Mouse (Mus musculus) MEL (cell line): ENCODE data around the gene Nos1. TPM values are rescaled to one million over a fixed set of nuclear protein-coding genes. Genes with fewer than 3 reads are reported as not detected.

Experiments used
- DNase-seq: peaks from one replicate; pipeline ENCODE4 v3.0.0; 2011; ENCODE audit warnings: low read depth, low spot score
- H3K27ac ChIP-seq: 2 replicates; pipeline ENCODE4 v1.5.1; 2012; ENCODE audit warnings: low read depth, mild to moderate bottlenecking, control low read depth, low read length, moderate library complexity; ENCODE audit not compliant: control insufficient read depth
- H3K27me3 ChIP-seq, 2 experiments: fragments of 150-350 bp in 1 of 2; sonication (generic) in 1 of 2; 2 replicates each; pipeline ENCODE4 v1.6.1; 2012; ENCODE audit warnings: low read length in 2 of 2, mild to moderate bottlenecking in 2 of 2, improper control_type of control experiment in 1 of 2, moderate library complexity in 1 of 2; ENCODE audit not compliant: insufficient read depth in 2 of 2, control insufficient read depth in 1 of 2
- H3K36me3 ChIP-seq, 2 experiments: 2 replicates each; pipeline ENCODE4 v1.6.1; 2012 to 2014; ENCODE audit warnings: low read length in 2 of 2, improper control_type of control experiment in 1 of 2, inconsistent platforms in 1 of 2, mild to moderate bottlenecking in 1 of 2; ENCODE audit not compliant: insufficient read depth in 2 of 2, control insufficient read depth in 1 of 2
- H3K4me1 ChIP-seq, 2 experiments: fragments of 150-350 bp in 1 of 2; sonication (generic) in 1 of 2; 2 replicates each; pipeline ENCODE4 v1.6.1; 2012; ENCODE audit warnings: low read length in 2 of 2, improper control_type of control experiment in 1 of 2, mild to moderate bottlenecking in 1 of 2; ENCODE audit not compliant: insufficient read depth in 2 of 2, control insufficient read depth in 1 of 2
- H3K4me3 ChIP-seq, 2 experiments: fragments of 150-350 bp in 1 of 2; sonication (generic) in 1 of 2; 2 replicates each; pipeline ENCODE4 v1.5.1; 2012; ENCODE audit warnings: low read depth in 2 of 2, low read length in 2 of 2, mild to moderate bottlenecking in 2 of 2, moderate library complexity in 2 of 2, control low read depth in 1 of 2, improper control_type of control experiment in 1 of 2; ENCODE audit not compliant: control insufficient read depth in 1 of 2, insufficient read depth in 1 of 2
- H3K79me2 ChIP-seq: 2 replicates; pipeline ENCODE4 v1.6.1; 2012; ENCODE audit warnings: mild to moderate bottlenecking, low read length, moderate library complexity; ENCODE audit not compliant: control insufficient read depth, poor library complexity, insufficient read depth
- H3K9ac ChIP-seq: 2 replicates; pipeline ENCODE4 v1.6.1; 2012; ENCODE audit warnings: low read depth, mild to moderate bottlenecking, control low read depth, low read length, moderate library complexity; ENCODE audit not compliant: control insufficient read depth, poor library complexity, severe bottlenecking
- H3K9me3 ChIP-seq: fragments of 150-350 bp; sonication (generic); replicated peaks from 2 replicates; pipeline ENCODE4 v1.6.1; 2012; ENCODE audit warnings: mild to moderate bottlenecking, low read length, improper control_type of control experiment, moderate library complexity; ENCODE audit not compliant: insufficient read depth
- BHLHE40 ChIP-seq: IDR thresholded peaks from 2 replicates; pipeline ENCODE4 v1.6.1; 2012; ENCODE audit warnings: low read depth, mild to moderate bottlenecking, inconsistent platforms, low read length, improper control_type of control experiment, borderline replicate concordance
- CHD1 ChIP-seq: IDR thresholded peaks from 2 replicates; pipeline ENCODE4 v1.6.1; 2012; ENCODE audit warnings: low read depth, mild to moderate bottlenecking, inconsistent platforms, low read length, improper control_type of control experiment
- CTCF ChIP-seq, 3 experiments: IDR thresholded peaks in 2 of 3; conservative IDR thresholded peaks in 1 of 3; 2 replicates each; pipeline ENCODE4 v1.5.1; 2011 to 2012; ENCODE audit warnings: low read length in 3 of 3, low read depth in 2 of 3, mild to moderate bottlenecking in 2 of 3, improper control_type of control experiment in 1 of 3, inconsistent platforms in 1 of 3, mixed read lengths in 1 of 3, moderate library complexity in 1 of 3; ENCODE audit not compliant: control insufficient read depth in 1 of 3, insufficient read depth in 1 of 3, poor library complexity in 1 of 3, severe bottlenecking in 1 of 3
- ELF1 ChIP-seq: IDR thresholded peaks from 2 replicates; pipeline ENCODE4 v1.6.1; 2014; ENCODE audit warnings: low read depth, mild to moderate bottlenecking, inconsistent platforms, low read length, improper control_type of control experiment, moderate library complexity
- ETS1 ChIP-seq: IDR thresholded peaks from 2 replicates; pipeline ENCODE4 v1.6.1; 2012; ENCODE audit warnings: low read depth, mild to moderate bottlenecking, inconsistent platforms, low read length, improper control_type of control experiment, moderate library complexity
- MAFK ChIP-seq: IDR thresholded peaks from 2 replicates; pipeline ENCODE4 v1.6.1; 2011; ENCODE audit warnings: low read depth, mild to moderate bottlenecking, low read length, improper control_type of control experiment, borderline replicate concordance
- MEF2A ChIP-seq: IDR thresholded peaks from 2 replicates; pipeline ENCODE4 v1.6.1; 2014; ENCODE audit warnings: low read depth, mild to moderate bottlenecking, inconsistent platforms, low read length, improper control_type of control experiment; ENCODE audit not compliant: poor library complexity, insufficient replicate concordance, severe bottlenecking; ENCODE audit errors: extremely low read depth
- POLR2AphosphoS2 ChIP-seq: IDR thresholded peaks from 2 replicates; pipeline ENCODE4 v1.6.1; 2011; ENCODE audit warnings: low read length, improper control_type of control experiment
- POLR2AphosphoS5 ChIP-seq: IDR thresholded peaks from 2 replicates; pipeline ENCODE4 v1.6.1; 2012; ENCODE audit warnings: low read depth, borderline replicate concordance, mild to moderate bottlenecking, inconsistent platforms, low read length, moderate library complexity, mixed read lengths
- RAD21 ChIP-seq: IDR thresholded peaks from 2 replicates; pipeline ENCODE4 v1.6.1; 2011; ENCODE audit warnings: mild to moderate bottlenecking, low read depth, low read length, improper control_type of control experiment
- SMC3 ChIP-seq: IDR thresholded peaks from 2 replicates; pipeline ENCODE4 v1.6.1; 2011; ENCODE audit warnings: low read depth, low read length, improper control_type of control experiment
- TBP ChIP-seq: IDR thresholded peaks from 2 replicates; pipeline ENCODE4 v1.8.0; 2011; ENCODE audit warnings: low read depth, low read length, improper control_type of control experiment
- TCF12 ChIP-seq: IDR thresholded peaks from 2 replicates; pipeline ENCODE4 v1.6.1; 2014; ENCODE audit warnings: low read depth, mild to moderate bottlenecking, inconsistent platforms, low read length, improper control_type of control experiment, moderate library complexity
- ZMIZ1 ChIP-seq: IDR thresholded peaks from 2 replicates; pipeline ENCODE4 v1.6.1; 2012; ENCODE audit warnings: low read depth, mild to moderate bottlenecking, inconsistent platforms, low read length, improper control_type of control experiment, moderate library complexity
- ZNF384 ChIP-seq: IDR thresholded peaks from 2 replicates; pipeline ENCODE4 v1.6.1; 2012; ENCODE audit warnings: low read depth, mild to moderate bottlenecking, inconsistent platforms, low read length, improper control_type of control experiment
- polyA plus RNA-seq, 2 experiments: library from polyadenylated mRNA; stranded (reverse) in 1 of 2; unstranded in 1 of 2; fragments of >175 nt in 1 of 2; fragments of >200 nt in 1 of 2; gene quantifications; 2 replicates each; pipeline versions ENCODE4 v1.2.1 to v1.2.4; 2012; ENCODE audit warnings: low replicate concordance in 2 of 2, low read depth in 1 of 2; ENCODE audit not compliant: insufficient read length in 2 of 2, insufficient read depth in 1 of 2, missing spikeins in 1 of 2
- total RNA-seq: library from RNA; depleted of rRNA; stranded (reverse); fragments of 300-350 nt; gene quantifications from 2 replicates; pipeline ENCODE4 v1.2.3, GENCODE M21; 2012; rRNA removed

Gene Nos1
- total and polyA plus RNA-seq, 3 experiments = 0.35 to 1.5 TPM; not detected in 1

GRCm38 (mm10) chr5:118004619-118005018, 223.8 kb downstream of the Nos1 start:
- peak; percentile 42; the same call in 1 of the 2 replicates for TF ChIP-seq SMC3
- TF ChIP-seq MAFK = no peak
- TF ChIP-seq RAD21 = peak; percentile 16; the same call in 1 of the 2 replicates
- no peak for TF ChIP-seq TCF12
- TF ChIP-seq CTCF (IDR thresholded peaks at IDR 0.05 in 2 of 3, conservative IDR thresholded peaks at IDR 0.05 in 1 of 3; ENCODE audit: control insufficient read depth in 1 of 3, insufficient read depth in 1 of 3, low read depth in 2 of 3, low read length in 3 of 3, poor library complexity in 1 of 3, severe bottlenecking in 1 of 3) = peak; percentile 70 to 86 (median 76)
- no peak for TF ChIP-seq CHD1
- no peak for TF ChIP-seq MEF2A
- TF ChIP-seq, all 39 proteins: peak for 3
- Histone ChIP-seq H3K27ac (no peak overlapping the region), H3K27me3 (no peaks in the 10 kb centered on the region), H3K79me2 (no peaks in the 10 kb centered on the region), H3K4me3 (no peak overlapping the region), H3K4me1 (no peaks in the 10 kb centered on the region), H3K36me3 (no peaks in the 10 kb centered on the region), H3K9ac (no peak overlapping the region), H3K9me3 (no peaks in the 10 kb centered on the region)
- peak; percentile 52 for DNase-seq

DNA sequence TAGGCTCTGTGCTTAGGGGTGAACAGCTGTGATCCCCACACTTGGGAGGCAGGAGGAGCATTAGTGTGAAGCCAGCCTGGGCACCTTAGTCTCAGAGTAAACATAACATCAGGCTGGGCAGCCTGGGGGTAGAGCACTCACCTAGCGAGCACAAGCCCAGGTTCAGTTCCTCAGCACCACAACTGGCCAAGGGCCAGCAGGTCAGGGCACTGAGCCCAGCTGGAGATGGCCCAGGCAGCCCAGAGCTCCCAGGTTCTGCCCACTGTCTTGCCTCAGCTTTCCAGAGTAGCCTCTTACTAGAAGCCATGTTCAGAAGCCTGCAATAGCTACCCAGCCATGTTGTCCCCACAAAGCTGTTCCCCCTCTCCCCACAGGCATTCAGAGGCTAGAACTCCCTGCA, 224.9 kb downstream of the Nos1 start:
- TF ChIP-seq ELF1 = no peak
- DNase-seq = no peak
- no peak overlapping the region for H3K27ac ChIP-seq
- H3K79me2 ChIP-seq = no peaks in the 10 kb centered on the region
- H3K27me3 ChIP-seq = no peaks in the 10 kb centered on the region
- no peak overlapping the region for H3K4me3 ChIP-seq
- H3K9me3 ChIP-seq = no peaks in the 10 kb centered on the region
- no peaks in the 10 kb centered on the region for H3K36me3 ChIP-seq
- no peaks in the 10 kb centered on the region for H3K4me1 ChIP-seq
- no peak overlapping the region for H3K9ac ChIP-seq

GRCm38 (mm10) chr5:118008344-118008743, 227.5 kb downstream of the Nos1 start:
- Histone ChIP-seq H3K27me3 (no peaks in the 10 kb centered on the region), H3K9ac (no peak overlapping the region), H3K4me1 (no peaks in the 10 kb centered on the region), H3K4me3 (no peak overlapping the region), H3K27ac (no peak overlapping the region), H3K79me2 (no peaks in the 10 kb centered on the region), H3K36me3 (no peaks in the 10 kb centered on the region), H3K9me3 (no peaks in the 10 kb centered on the region)
- no peak for DNase-seq
- TF ChIP-seq POLR2AphosphoS5 = no peak
- TF ChIP-seq ETS1 = no peak
- no peak for TF ChIP-seq POLR2AphosphoS2
- TF ChIP-seq RAD21 = no peak
- TF ChIP-seq BHLHE40 = no peak
- no peak for TF ChIP-seq ZMIZ1
- TF ChIP-seq TBP = no peak
- TF ChIP-seq MEF2A = no peak
- no peak for TF ChIP-seq ZNF384

Other genes starting within 250 kb of the Nos1 start
- gene Fbxo21, start 195.7 kb downstream of the Nos1 start, total RNA-seq = 9.1 and 10.4 TPM in 2 replicates
- gene Fbxo21, start 195.7 kb downstream of the Nos1 start, polyA plus RNA-seq = 10 to 100 TPM in 1 of 2 experiments, not detected in 1; 20.5 TPM
- not detected in 2 replicates for gene Tesc, start 246.7 kb downstream of the Nos1 start, total RNA-seq
- under 1 TPM in 1 of 2 experiments, not detected in 1; 0.07 TPM for gene Tesc, start 246.7 kb downstream of the Nos1 start, polyA plus RNA-seq